Mouse (Mus musculus): ENCODE measurements around the gene Chid1. TPM values are rescaled to one million over a fixed set of nuclear protein-coding genes. Genes with fewer than 3 reads are reported as not detected.

Gene Chid1
- total RNA-seq, 2 experiments from 2014 or later: 72.6 to 76.2 TPM

Other genes starting within 250 kb of the Chid1 start
- gene Drd4, start 247.9 kb downstream of the Chid1 start, total RNA-seq (2021): not detected
- 10 to 100 TPM; 66.3 to 79.6 TPM for gene Deaf1, start 212.2 kb downstream of the Chid1 start, total RNA-seq (2021)
- gene Tmem80, start 212.1 kb downstream of the Chid1 start, total RNA-seq (2021): 10 to 100 TPM; 29.2 to 30.5 TPM
- gene Eps8l2, start 201.0 kb downstream of the Chid1 start, total RNA-seq (2021): 1 to 10 TPM; 5.0 to 9.0 TPM
- 100 to 1,000 TPM; 122 to 125 TPM for gene Taldo1, start 147.7 kb downstream of the Chid1 start, total RNA-seq (2021)
- gene Gatd1, start 125.7 kb downstream of the Chid1 start, total RNA-seq (2021): 10 to 100 TPM; 37.7 to 39.9 TPM
- gene Cend1, start 110.4 kb downstream of the Chid1 start, total RNA-seq (2021): 100 to 1,000 TPM; 265 to 270 TPM
- 100 to 1,000 TPM; 319 to 320 TPM for gene Slc25a22, start 102.0 kb downstream of the Chid1 start, total RNA-seq (2021)
- 1 to 10 TPM in 1 of 2 experiments, under 1 TPM in 1; 0.69 to 1.1 TPM for gene Pidd1, start 95.8 kb downstream of the Chid1 start, total RNA-seq (2021)
- gene Rplp2, start 92.5 kb downstream of the Chid1 start, total RNA-seq (2021): 100 to 1,000 TPM; 557 to 573 TPM
- gene Pnpla2, start 84.7 kb downstream of the Chid1 start, total RNA-seq (2021): 10 to 100 TPM; 29.9 to 35.6 TPM
- 1 to 10 TPM; 3.3 TPM for gene Cracr2b, start 78.8 kb downstream of the Chid1 start, total RNA-seq (2021)
- 10 to 100 TPM; 24.2 to 26.0 TPM for gene Cd151, start 72.5 kb downstream of the Chid1 start, total RNA-seq (2021)
- gene Polr2l, start 64.7 kb downstream of the Chid1 start, total RNA-seq (2021): 10 to 100 TPM; 39.2 to 42.8 TPM
- 10 to 100 TPM; 11.3 to 11.7 TPM for gene Tspan4, start 64.6 kb downstream of the Chid1 start, total RNA-seq (2021)
- 100 to 1,000 TPM; 233 to 238 TPM for gene Ap2a2, start 22.3 kb upstream of the Chid1 start, total RNA-seq (2021)
- not detected for gene Muc6, start 115.5 kb upstream of the Chid1 start, total RNA-seq (2021)
- gene Muc2, start 150.5 kb upstream of the Chid1 start, total RNA-seq (2021): not detected
- gene Muc5ac, start 249.1 kb upstream of the Chid1 start, total RNA-seq (2021): not detected

Measured in layer of hippocampus, adult 18-20 months (tissue).